Mouse (Mus musculus) kidney, adult 11 months (tissue): Measurements from ENCODE around the gene Gsx2.
A peak's percentile ranks its signal among the peaks of the same experiment; 100 is the strongest.

Experiments
- DNase-seq: peaks from one replicate; pipeline ENCODE4 v3.0.0; 2022

The Gsx2 gene

GRCm38 (mm10) chr5:75075383-75075941 is at the start of gene Gsx2:
TSS of gene Gsx2 (plus strand) at chr5:75075601.
- no peak for DNase-seq

GRCm38 (mm10) chr5:75035475-75035874 is 39.9 kb upstream of the Gsx2 start:
- DNase-seq: no peak

GRCm38 (mm10) chr5:75039307-75039706 is 36.1 kb upstream of the Gsx2 start:
- DNase-seq: no peak

- no peak for DNase-seq
Observed at GRCm38 (mm10) chr5:75043011-75043445, 32.4 kb upstream of the Gsx2 start.

GRCm38 (mm10) chr5:75043621-75044301 is 31.6 kb upstream of the Gsx2 start:
- DNase-seq: peak; percentile 19

- peak; percentile 88 for DNase-seq
Observed at GRCm38 (mm10) chr5:75044310-75044904, 31.0 kb upstream of the Gsx2 start, which contains the start of gene Chic2. TSS of gene Chic2 (minus strand) at chr5:75044774.

- peak; percentile 15 for DNase-seq
Observed at GRCm38 (mm10) chr5:75045371-75045770, 30.0 kb upstream of the Gsx2 start.

- DNase-seq: peak; percentile 36
Observed at GRCm38 (mm10) chr5:75046681-75047321, 28.6 kb upstream of the Gsx2 start.

- DNase-seq: no peak
Observed at GRCm38 (mm10) chr5:75051109-75051508, 24.3 kb upstream of the Gsx2 start.

GRCm38 (mm10) chr5:75063177-75063576 is 12.2 kb upstream of the Gsx2 start:
- DNase-seq: no peak

- no peak for DNase-seq
Observed at GRCm38 (mm10) chr5:75066715-75067114, 8.7 kb upstream of the Gsx2 start.

- DNase-seq: no peak
Observed at GRCm38 (mm10) chr5:75067125-75067756, 8.2 kb upstream of the Gsx2 start.

- no peak for DNase-seq
Observed at GRCm38 (mm10) chr5:75070132-75070531, 5.3 kb upstream of the Gsx2 start.

- DNase-seq: no peak
Observed at GRCm38 (mm10) chr5:75070656-75071375, 4.6 kb upstream of the Gsx2 start.

- DNase-seq: no peak
Observed at GRCm38 (mm10) chr5:75071951-75072350, 3.5 kb upstream of the Gsx2 start.

- no peak for DNase-seq
Observed at GRCm38 (mm10) chr5:75072532-75072931, 2.9 kb upstream of the Gsx2 start.

- no peak for DNase-seq
Observed at GRCm38 (mm10) chr5:75073167-75073566, 2.2 kb upstream of the Gsx2 start.

GRCm38 (mm10) chr5:75073684-75074083 is 1.7 kb upstream of the Gsx2 start:
- DNase-seq: no peak

- no peak for DNase-seq
Observed at GRCm38 (mm10) chr5:75074132-75074531, 1.3 kb upstream of the Gsx2 start.

- no peak for DNase-seq
Observed at GRCm38 (mm10) chr5:75074537-75075382, 641 bp upstream of the Gsx2 start.

- no peak for DNase-seq
Observed at GRCm38 (mm10) chr5:75076326-75077050, 1.1 kb downstream of the Gsx2 start.
